Mouse (Mus musculus) frontal cortex, postnatal 10 days (tissue): ENCODE measurements around the gene Cox7a2l.

Source experiments
- DNase-seq, 2 experiments: peaks; one replicate each; pipeline ENCODE4 v3.0.0; 2022; ENCODE audit warnings: low spot score in 2 of 2, mixed read lengths in 1 of 2

The Cox7a2l gene

DNA sequence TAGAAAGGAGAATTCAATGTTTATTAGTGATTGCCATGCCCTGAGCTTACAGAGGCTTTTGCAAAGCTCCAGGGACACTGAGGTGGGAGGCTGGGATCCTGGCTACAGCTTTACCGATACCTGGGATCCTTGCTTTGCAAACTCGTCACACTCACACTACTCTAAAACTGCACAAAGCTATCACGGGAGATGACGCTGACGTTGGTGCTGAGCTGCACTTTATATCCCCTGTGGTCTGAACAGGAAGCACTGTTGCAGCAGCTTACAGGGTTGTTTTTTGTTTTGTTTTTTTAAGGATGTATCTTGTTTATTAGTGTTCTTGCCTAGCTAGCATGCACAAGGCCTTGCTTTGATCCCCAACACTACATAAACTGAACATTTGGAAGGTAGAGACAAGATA, 63.5 kb downstream of the Cox7a2l start:
- no peak for DNase-seq

DNA sequence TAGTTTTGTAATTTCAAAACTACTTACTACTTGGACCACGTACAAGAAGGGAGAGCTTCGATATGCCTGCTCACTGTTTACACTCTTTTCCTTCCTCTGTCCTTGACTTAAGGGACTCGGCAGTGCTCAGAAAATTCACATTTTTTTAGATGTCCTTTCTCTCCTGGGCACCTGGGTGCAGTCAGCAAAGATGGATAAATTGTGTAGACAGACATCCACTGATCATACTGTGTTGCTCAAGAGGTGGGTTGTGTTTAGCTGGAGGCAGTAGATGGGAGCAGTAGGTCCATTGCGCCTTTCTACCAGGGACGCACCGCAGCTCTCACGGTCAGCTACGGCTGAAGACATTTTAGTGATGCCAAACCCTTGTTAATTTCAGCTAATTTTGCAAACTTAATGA, 64.7 kb downstream of the Cox7a2l start:
- no peak for DNase-seq
